Mouse (Mus musculus) erythroid progenitor cell, adult 5-6 weeks (primary cell): ENCODE results near the gene Fermt2. TPM values are rescaled to one million over a fixed set of nuclear protein-coding genes. Genes with fewer than 3 reads are reported as not detected.

ENCODE experiments used
- ATAC-seq: replicated peaks from 2 replicates; pipeline ENCODE4 v1.8.0; 2016; ENCODE audit warnings: moderate number of reproducible peaks, mild to moderate bottlenecking, moderate TSS enrichment, inconsistent platforms; ENCODE audit not compliant: poor library complexity, low FRiP score, severe bottlenecking
- total RNA-seq, 2 experiments: library from RNA; stranded (forward) in 1 of 2; stranded (reverse) in 1 of 2; fragments of 150-400 nt in 1 of 2; fragments of 186-747, 209-891 nt in 1 of 2; gene quantifications; 2 replicates each; pipeline versions ENCODE4 v1.2.3 to v1.2.4; 2015 to 2017; ENCODE audit warnings: low replicate concordance in 2 of 2

The Fermt2 gene
- total RNA-seq, 2 experiments from 2014 or later = 0.91 TPM; not detected in 1

GRCm38 (mm10) chr14:45442781-45443560, 86.9 kb downstream of the Fermt2 start:
- ATAC-seq = no peak

DNA sequence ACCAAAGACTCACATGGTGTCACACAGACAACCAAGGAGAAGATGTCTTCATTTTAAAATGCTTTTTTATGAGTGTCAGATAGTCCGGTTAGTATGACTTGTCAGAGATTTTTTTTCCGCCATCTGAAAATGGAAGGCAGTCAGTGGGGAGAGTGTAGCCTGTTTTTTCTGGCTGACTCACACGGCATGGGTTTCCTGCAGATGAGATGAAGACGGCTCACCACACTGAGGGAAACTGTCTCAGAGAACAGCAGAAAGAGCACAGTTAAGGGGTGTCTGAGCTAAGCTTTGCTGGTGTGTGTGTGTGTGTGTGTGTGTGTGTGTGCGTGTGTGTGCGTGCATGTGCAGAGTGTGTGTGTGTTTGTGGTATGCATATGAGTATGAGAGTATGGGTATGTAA, 88.6 kb downstream of the Fermt2 start:
- no peak for ATAC-seq

DNA sequence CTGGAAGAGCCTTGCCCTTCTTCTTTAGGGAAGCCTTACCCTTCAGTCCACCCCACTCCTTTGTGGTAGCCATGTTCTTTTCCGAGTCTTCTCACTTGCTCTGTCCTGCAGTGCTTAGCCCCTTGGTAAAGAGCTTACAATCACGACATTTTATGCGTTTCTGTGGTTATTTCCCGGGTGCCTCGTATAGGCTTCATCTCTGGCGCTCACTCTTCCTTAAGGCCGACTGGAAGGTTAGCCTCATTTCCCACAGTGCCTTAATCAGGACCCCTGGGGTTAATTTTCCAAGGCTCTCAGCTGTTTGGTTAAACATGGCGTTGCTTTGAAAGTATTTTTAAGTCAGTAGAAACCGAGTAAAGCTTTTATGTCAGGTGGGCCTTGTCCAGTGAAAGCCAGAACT, 90.5 kb downstream of the Fermt2 start:
- ATAC-seq = no peak

- ATAC-seq = no peak
Observed at GRCm38 (mm10) chr14:45438931-45439275, 91.0 kb downstream of the Fermt2 start.

DNA sequence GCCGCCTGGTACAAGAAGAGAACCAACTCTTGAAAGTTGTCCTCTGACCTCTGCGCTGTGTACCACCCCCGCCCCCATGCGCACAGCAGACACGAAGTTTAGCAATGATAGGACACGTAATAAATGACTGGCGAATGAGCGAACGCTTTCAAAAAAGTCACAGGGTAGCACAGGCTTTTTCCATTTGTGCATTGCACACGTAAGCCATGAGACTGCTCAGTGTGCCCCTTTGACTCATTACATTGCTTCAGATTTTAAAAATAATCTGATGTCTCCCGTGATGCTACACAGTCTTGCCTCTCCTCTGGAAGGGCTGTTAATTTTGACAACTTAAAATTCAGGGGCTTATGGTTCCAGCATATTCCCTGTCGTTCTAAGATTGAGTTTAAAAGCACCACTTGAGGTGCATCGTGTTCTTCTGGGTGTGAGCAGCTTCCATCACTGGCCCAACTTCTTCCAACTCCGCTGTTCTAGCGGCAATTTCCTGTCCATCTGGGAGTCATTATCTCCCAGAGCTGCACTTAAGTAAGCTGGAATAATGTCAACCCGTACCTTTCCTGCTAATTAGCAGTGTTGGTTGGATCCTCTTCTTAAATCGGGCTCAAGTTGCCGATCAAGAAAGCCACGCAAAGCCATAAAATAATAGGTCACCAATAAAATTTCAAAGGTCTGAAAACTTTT, 91.5 kb downstream of the Fermt2 start:
- no peak for ATAC-seq

GRCm38 (mm10) chr14:45434220-45434619, 95.7 kb downstream of the Fermt2 start:
- no peak for ATAC-seq

GRCm38 (mm10) chr14:45432003-45432402, 97.9 kb downstream of the Fermt2 start:
- ATAC-seq = no peak

DNA sequence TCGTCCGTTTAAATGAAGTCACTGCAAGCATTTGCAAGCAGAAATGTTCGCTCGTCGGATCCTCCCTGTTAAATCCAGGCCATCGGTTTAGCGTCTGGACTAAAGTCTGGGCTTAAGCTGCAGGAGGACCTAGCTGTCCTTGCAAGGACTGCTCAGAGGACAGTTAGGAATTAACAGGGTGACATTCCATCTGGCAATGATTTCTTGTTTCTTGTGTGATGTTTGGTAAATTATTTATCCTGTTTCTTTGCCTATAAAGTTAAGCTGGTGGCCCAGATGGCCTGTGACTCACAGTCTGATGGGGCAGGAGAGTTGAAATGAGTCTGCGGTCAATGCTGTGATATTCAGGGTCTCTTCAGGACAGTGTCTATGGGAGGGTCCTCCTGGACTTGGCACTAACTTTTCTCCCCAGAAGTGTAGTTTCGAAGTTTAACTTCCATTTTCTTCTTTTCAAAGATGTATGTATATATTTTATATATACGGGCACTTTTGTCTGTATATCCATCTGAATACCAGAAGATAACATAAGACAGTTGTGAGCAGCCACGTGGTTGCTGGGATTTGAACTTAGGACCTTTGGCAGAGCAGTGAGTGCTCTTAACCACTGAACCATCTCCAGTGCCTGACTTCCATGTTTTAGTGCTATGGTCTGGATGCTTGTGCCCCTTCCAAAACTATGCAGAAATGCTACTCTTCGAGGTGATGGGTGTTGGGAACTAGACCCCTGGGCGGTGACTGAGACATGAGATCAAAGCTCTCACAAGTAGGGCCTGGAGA, 99.7 kb downstream of the Fermt2 start:
- no peak for ATAC-seq

DNA sequence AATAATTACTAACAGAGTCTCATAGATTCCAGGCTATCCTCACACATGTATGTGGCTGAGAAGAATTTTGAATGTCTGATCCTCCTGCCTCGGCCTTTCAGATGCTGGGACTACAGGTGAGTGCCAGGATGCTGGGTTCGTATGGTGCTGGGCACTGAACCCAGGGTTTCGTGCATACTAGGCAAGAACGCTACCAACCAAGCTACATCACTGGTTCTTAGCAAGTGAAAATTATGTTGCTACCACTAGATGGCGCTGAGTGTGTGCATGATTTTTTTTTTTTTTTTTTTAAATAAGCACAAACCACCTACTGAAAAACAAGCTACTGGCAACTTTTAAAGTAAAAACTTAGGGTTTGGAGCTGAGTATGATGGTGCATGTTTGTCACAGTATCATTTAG, 106.7 kb downstream of the Fermt2 start:
- ATAC-seq = no peak

GRCm38 (mm10) chr14:45422371-45422770, 107.5 kb downstream of the Fermt2 start:
- no peak for ATAC-seq

DNA sequence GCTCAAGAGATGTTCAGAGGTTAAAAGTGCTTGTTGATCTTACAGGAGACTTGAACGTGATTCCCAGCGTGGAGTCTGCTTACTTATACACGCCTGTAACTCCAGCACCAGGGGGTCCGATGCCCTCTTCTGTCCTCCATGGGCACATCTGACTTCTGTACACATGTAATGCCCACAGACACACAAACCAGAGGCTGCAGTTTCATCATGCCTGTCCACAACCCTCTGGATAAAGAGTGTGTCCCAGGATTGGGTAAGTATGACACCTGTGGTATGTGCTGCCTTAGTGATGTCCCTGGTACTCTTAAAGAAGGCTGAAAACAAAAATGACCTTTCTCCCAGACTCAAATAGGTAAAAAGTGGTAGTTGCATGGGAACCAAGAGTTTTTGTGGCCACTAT, 110.6 kb downstream of the Fermt2 start:
- ATAC-seq = no peak

GRCm38 (mm10) chr14:45418553-45418952, 111.4 kb downstream of the Fermt2 start:
- no peak for ATAC-seq

DNA sequence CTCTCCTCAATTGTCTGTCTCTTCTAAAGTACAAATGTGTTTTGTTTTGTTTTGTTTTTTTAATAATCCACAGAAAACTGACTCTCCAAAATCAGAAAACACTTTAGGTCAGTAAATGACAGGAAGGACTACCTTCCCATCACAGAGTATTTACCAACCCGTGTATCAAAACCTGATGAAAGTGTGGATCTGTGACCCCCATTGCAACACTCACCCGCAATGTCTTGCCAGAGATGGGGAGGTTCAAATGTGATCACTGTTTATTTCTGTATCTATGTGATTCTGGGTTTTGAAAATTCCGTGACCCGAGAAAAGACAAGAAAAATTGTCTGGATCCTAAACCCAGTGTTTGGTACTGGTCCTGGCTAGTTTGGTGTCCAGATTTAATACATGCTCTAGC, 113.7 kb downstream of the Fermt2 start:
- ATAC-seq = no peak

Other genes starting within 250 kb of the Fermt2 start
- 23.4 and 37.7 TPM in 2 replicates for gene Ero1l, start 211.3 kb downstream of the Fermt2 start, total RNA-seq (2015; ENCODE audit: low replicate concordance)
- gene Ero1l, start 211.3 kb downstream of the Fermt2 start, total RNA-seq (2017; ENCODE audit: low replicate concordance) = 28.9 and 38.3 TPM in 2 replicates
- gene Psmc6, start 200.3 kb downstream of the Fermt2 start, total RNA-seq (2015; ENCODE audit: low replicate concordance) = 103 and 178 TPM in 2 replicates
- 151 and 157 TPM in 2 replicates for gene Psmc6, start 200.3 kb downstream of the Fermt2 start, total RNA-seq (2017; ENCODE audit: low replicate concordance)
- gene Styx, start 179.0 kb downstream of the Fermt2 start, total RNA-seq (2015; ENCODE audit: low replicate concordance) = 7.1 and 14.1 TPM in 2 replicates
- gene Styx, start 179.0 kb downstream of the Fermt2 start, total RNA-seq (2017; ENCODE audit: low replicate concordance) = 1.6 and 11.9 TPM in 2 replicates
- gene Gnpnat1, start 125.2 kb downstream of the Fermt2 start, total RNA-seq (2015; ENCODE audit: low replicate concordance) = 6.7 and 25.6 TPM in 2 replicates
- 0.45 and 3.1 TPM in 2 replicates for gene Gnpnat1, start 125.2 kb downstream of the Fermt2 start, total RNA-seq (2017; ENCODE audit: low replicate concordance)
- 118 and 134 TPM in 2 replicates for gene Ddhd1, start 128.0 kb upstream of the Fermt2 start, total RNA-seq (2015; ENCODE audit: low replicate concordance)
- 173 and 254 TPM in 2 replicates for gene Ddhd1, start 128.0 kb upstream of the Fermt2 start, total RNA-seq (2017; ENCODE audit: low replicate concordance)